Mouse (Mus musculus) brain, embryonic 18.5 days (tissue): Measurements from ENCODE around the gene Ncaph2.

Source experiments
- DNase-seq: peaks from one replicate; pipeline ENCODE4 v3.0.0-alpha.2; 2012; ENCODE audit warnings: low read depth, low spot score

Ncaph2 gene

DNA sequence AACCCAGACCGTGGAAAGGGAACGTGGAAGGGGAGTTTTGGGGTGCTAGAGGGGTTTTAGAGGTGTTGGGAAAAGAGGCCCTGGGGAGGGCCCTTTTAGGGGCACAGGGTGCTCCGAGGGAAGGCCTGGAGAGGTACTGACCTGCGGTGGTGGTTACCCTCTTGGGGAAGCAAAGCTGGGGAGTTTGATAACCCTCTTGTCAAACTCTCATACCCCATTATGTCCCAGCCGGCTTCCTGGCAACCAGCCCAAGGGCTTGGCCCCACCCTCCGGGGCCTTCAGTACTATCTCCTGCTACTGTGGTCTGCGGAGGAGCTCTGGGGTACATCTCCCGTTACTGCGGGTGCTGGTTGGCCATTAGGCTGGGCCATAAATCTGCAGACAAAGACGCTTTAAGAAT is 23.9 kb downstream of the Ncaph2 start:
- DNase-seq, result no peak

DNA sequence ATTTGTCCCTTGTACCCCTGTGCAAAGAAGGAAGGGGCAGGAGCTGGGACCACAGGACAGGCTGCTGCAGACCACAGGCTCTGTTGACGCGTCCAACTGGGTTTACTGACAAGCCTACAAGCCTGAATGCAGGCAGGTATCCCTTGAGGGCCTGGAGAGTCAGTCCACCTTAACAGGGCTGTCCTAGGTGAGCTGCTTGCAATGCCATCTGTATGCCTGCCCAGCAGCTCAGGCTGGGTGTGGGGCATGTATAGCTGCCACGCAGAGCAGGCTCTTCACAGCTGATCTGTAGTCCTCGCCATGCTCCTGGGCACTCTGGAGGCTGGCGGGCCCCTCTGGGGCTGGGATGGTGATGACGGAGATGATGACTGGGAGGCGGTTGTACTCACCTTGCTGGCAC is 29.1 kb downstream of the Ncaph2 start, which contains the start of gene Klhdc7b:
TSS of gene Klhdc7b (plus strand) at position 301 of the 400 bp plus-strand sequence.
- DNase-seq, result no peak

DNA sequence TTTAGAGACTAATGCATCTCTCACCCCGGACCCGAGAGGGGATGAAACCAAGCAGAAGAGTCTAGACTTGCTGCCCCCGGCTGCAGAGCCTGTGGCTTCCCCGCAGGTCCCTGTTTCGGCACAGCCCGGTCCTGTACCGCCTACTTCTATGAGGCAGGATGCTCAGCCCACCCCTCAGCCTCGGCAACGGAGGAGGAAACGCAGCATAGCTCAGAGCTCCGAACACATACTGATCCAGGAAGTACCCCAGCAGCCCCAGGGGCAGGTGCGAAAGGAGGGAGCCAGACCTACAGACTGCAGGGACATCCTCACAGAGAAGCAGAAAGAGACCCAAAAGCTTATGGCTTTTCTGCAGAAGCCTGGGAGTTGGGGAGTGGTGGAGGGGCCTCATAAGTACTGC is 31.6 kb downstream of the Ncaph2 start:
- DNase-seq, result no peak

DNA sequence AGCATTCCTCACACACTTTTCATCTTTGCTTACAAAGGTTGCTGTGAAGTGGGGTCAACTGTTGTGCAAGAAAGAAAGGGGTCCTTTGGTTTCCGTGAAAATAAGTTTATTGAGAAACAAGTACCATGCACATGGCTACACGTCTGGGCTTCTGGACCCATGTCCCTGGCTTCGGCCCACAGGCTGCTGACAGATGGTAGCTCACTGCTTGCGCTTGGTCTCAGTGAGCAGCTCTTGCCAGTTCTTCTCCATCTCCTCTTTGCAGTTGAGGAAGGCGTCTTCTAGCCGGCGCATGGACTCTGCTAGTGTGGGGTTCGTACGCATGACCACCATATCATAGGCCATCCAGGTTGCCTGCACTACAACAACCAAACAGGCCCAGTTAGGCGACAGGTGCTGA is 34.6 kb downstream of the Ncaph2 start:
- DNase-seq, result no peak

DNA sequence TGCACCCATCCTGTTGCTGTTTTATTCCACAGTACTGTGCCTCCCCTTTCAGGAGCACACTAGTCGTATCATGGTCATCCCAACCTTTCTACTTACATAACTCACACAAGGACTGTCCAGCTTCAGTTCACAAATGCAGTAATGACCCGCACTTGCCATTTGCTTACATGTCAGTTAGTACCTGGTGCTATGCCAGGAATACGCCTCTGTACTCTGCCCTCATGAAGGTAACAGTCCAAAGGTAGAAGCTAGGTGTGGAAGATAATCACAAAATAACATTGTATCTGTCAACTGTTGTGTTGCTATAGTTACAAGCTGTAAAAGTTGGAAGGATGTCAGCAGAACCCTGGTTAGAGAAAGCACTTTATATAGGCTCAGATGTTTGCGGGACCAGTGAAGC is 41.4 kb downstream of the Ncaph2 start:
- DNase-seq, result no peak

DNA sequence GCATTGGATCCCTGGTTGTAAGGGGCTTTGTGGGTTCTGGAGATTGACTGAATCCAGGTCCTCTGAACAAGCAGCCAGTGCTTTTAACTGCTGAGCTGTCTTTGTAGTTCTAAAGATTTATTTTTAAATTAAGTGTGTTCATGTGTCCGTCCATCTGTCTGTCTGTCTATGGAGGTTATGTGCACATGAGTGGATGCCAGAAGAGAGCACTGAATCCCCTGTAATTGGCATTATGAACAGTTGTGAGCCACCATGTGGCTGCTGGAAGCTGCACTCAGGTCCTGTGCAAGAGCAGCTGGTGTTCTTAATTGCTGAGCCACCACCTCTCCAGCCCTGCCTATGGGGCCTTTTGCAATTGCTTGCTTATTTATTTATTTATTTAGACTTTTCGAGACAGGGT is 42.6 kb downstream of the Ncaph2 start:
- no peak for DNase-seq

DNA sequence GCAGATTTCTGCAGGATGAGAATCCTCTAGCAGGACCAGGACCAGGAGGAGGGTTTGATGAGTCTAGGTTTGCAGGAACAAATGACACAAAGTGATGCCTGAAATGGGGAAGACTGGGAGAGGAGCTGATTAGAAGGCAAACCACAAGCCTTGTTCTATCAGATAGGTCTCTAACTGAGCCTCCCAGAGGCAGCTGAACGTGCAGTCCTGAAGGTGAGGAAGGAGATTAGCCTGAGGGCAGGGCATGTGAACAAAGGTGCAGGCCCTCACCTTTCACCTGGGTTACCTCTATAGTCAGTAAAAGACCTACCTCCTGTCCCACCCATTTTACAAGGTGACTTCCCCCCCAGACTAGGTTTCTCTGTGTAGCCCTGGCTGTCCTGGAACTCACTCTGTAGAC is 44.2 kb downstream of the Ncaph2 start:
- DNase-seq, result no peak

DNA sequence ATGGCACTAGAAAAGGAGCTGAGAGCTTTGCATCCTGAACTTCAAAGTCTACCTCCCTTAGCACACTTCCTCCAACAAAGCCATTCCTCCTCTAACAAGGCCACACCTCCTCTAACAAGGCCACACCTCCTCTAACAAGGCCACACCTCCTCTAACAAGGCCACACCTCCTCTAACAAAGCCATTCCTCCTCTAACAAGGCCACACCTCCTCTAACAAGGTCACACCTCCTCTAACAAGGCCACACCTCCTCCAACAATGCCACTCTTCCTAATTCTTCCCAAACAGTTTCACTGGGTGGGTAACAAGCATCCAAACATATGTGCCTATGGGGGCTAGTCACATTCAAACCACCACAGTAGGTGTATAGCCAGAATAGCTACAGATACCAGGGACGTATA is 47.0 kb downstream of the Ncaph2 start:
- no peak for DNase-seq

DNA sequence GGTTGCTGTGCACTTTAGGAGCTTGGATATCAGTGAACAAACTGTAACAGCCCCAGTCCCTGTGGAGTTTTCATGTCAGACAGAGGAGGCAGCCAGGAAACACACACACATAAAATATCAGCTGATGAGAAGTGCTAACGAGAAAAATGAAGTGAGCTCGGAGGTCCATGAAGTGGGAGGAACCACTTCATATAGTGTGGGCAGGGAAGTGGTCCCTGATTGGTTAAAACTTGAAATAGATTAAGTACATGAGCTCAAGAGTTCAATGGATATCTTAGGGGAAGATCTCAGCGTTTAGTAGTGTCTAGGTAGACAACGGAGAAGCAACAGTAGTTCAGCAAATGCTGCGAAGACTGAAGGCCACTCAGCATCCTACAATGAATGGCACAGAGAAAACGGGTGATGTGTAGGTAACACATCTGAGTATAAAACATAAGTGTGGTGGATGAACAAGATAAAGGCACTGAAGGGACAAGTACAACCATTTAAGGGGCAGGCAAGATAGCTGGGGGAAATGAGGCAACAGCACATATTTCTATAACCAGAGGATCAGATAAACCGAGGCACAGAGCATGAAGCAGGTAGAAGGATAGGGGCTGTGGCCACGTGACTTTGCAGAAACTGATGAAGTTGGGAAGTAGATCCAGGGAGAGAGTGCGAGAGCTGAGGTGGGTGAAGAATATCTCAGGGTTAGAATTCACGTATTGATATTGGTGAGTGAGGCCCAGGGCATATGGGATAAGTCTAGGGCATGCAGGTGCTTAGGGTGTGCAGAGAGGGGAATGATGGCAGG is 49.5 kb downstream of the Ncaph2 start:
- DNase-seq, result no peak

DNA sequence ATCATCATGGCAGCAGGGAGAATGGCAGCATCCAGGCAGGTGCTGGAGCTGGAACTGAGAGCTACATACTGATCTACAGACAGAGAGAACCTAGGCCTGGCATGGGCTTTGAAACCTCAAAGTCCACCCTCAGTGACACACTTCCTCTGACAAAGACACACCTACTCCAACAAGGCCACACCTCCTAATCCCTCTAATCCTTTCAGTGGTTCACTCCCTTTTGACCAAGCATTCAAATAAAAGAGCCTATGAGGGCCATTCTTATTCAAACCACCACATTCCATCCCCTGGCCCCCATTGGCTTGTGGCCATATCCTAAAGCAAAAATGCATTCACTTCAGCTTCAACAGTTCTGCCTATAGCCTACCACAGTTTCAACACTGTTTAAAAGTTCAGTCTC is 51.2 kb downstream of the Ncaph2 start:
- no peak for DNase-seq

DNA sequence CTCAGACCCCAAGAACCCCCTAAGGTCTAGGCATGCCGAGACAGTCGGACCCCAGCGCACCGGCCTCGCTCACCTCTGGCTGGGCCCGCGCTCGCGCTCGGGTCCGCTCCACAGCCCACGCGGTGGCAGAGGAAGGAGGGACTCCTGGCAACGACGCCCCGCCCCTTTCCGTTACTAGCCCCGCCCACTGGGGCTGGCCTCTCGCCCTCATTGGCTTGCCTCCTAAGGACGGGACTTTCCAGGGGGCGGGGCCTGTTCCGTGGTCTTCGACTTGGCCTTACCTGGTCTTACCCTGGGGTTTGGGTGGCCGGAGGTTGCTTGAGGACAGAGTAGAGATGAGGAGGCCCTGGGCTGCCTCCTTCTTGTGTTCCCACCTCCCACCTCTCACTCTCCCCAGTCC is 54.6 kb downstream of the Ncaph2 start, which contains the start of gene Syce3:
TSS of gene Syce3 (minus strand) at position 386 of the 400 bp plus-strand sequence.
- DNase-seq, result no peak

DNA sequence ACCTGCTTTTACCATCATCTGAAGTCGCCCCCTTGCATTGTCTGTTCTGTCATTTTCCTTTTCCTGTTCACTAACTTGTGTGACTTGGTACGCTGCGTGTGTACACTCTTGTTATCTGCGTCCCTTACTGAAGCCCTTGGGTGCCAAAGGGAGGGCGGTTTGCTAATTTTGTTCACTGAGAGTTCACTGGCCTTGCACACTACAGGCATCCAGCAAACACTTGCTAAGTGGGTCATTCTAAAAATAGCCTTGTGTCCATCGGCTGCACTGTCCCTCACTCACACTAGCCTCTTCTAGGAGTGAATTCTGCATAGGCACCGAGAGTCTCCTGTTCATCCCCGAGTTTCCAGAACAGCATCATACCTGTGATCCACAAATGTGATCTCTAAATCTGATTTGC is 59.8 kb downstream of the Ncaph2 start:
- DNase-seq, result no peak

DNA sequence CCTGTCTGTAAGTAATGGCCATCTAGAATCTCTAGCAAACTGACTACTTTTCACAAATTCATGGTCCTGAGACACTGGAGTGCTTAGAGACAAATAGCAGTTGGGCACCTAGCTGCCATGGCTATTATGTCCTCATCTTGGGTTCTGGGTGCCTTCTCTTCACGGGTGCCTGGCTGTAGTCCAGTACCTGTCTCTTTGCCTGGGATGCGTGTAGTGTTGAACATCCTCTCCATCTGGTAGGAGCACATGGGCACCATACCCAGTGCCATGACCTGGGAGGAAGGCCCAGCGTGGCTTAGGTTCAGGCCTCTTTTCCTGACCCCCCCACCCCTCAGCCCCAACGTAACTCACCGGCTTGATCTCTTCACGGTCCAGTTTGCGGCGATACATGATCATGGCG is 66.4 kb downstream of the Ncaph2 start:
- DNase-seq, result no peak
